Mouse (Mus musculus): ENCODE results near the gene Zbtb40. TPM values are rescaled to one million over a fixed set of nuclear protein-coding genes. Genes with fewer than 3 reads are reported as not detected.
A peak's percentile ranks its signal among the peaks of the same experiment; 100 is the strongest.

The Zbtb40 gene
- polyA plus RNA-seq, 1 experiment from 2014 or later, result 1.3 TPM

DNA sequence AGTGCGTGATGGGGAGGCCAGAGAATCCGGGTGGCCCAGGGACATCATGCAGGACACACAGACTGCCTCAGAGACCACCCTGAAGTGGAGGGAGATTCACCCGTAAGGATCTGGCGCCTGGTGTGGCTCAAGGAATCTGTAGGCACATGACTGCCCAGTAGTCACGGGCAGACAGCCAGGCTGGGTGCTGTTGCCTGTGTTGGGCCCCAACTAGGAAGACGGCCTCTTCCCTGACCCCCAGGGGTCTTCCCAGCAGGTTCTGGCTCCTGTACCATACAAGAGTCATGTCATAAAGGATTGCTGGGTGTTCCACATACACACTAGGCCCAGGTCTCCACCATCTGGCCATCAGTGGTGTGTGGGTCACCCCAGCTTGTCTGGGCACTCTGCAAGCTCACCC lies 94.0 kb downstream of the Zbtb40 start:
- H3K36me3 ChIP-seq (ENCODE audit: insufficient read depth, low read length), result no peaks in the 10 kb centered on the region
- DNase-seq (ENCODE audit: low spot score) (no peak), ATAC-seq (no peak)
- H3K9ac ChIP-seq (replicated peaks; ENCODE audit: low read depth), result no peak overlapping the region
- no peak overlapping the region for H3K27ac ChIP-seq (ENCODE audit: low read length)
- no peaks in the 10 kb centered on the region for H3K9me3 ChIP-seq (ENCODE audit: low read length)
- no peaks in the 10 kb centered on the region for H3K4me1 ChIP-seq (ENCODE audit: insufficient read depth, low read depth, low read length)
- no peak for TF ChIP-seq EP300 (IDR thresholded peaks at IDR 0.05)
- TF ChIP-seq CTCF (IDR thresholded peaks at IDR 0.05), result no peak
- H3K4me2 ChIP-seq (replicated peaks; ENCODE audit: low read depth, low read length), result no peak overlapping the region
- H3K4me3 ChIP-seq (ENCODE audit: low read depth, low read length), result no peak overlapping the region
- H3K27me3 ChIP-seq (replicated peaks; ENCODE audit: insufficient read depth, low read length), result peaks cover 32% of the 10 kb centered on the region
- WGBS, result 59% methylated on average over 6 of the region's 6 CpGs

DNA sequence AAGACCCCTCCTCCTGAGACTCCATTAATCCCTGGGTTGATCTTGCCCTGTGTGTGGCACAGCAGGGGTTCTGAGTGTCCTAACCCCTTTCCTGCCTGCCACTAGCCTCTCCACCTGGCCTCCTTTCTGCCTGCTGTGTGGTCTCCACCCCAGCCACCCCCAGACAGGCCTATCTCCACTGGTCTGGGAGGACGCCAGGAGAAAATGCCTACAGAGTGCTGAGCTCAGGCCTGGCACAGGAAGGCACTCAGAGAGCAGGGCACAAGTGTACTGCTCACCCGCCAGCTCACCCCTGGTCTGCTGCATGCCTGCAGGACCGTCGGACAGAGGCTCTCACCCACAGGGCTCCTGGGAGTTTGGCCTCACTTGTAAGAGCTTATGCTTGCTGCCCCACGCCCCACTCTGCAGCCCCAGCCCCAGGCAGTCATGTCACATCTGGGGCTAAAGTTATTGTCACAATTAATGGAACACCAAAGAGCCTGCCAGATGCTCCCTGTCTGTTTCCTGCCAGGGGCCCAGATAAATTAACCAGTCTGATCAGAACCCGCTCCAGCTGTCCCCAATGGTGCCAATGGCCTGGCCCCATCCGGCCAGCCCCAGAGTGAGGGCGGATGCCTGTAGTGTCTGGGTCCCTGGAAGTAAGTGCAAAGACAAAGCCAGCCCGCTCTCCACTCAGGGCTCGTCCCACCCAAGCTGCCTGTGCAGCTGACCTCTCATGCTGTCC lies 99.2 kb downstream of the Zbtb40 start:
- WGBS, result 36% methylated on average over 10 of the region's 10 CpGs
- Histone ChIP-seq H3K4me2 (replicated peaks; ENCODE audit: low read depth, low read length) (no peak overlapping the region), H3K27me3 (replicated peaks; ENCODE audit: insufficient read depth, low read length) (0 out of 2 replicates have a peak, but pooled peaks cover 3% of the 10 kb centered on the region), H3K9ac (replicated peaks; ENCODE audit: low read depth) (no peak overlapping the region), H3K36me3 (ENCODE audit: insufficient read depth, low read length) (no peaks in the 10 kb centered on the region), H3K9me3 (ENCODE audit: low read length) (no peaks in the 10 kb centered on the region), H3K4me3 (ENCODE audit: low read depth, low read length) (no peak overlapping the region), H3K27ac (ENCODE audit: low read length) (no peak overlapping the region), H3K4me1 (ENCODE audit: insufficient read depth, low read depth, low read length) (no peaks in the 10 kb centered on the region)
- DNase-seq (ENCODE audit: low spot score), result no peak
- ATAC-seq, result no peak; the same call in 1 of the 2 replicates
- TF ChIP-seq EP300 (IDR thresholded peaks at IDR 0.05), result no peak
- TF ChIP-seq CTCF (IDR thresholded peaks at IDR 0.05), result no peak

DNA sequence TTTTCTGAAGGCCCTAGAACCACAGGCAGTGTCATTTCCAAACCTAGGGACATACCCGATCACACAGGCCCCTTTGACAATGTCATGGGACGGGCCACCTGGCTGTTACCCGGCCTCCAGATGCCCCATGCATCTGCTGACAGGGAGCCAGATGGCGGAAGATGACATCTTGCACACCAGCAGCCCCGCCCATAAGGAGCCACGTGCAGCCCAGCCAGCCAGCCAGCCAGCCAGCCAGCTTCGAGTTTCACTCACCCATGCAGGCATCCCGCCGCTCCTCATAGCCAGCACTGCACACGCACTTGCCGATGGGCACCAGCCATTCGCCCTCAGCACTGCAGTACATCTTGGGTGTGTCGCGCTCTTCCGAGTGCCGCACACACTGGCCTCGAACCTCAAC lies 103.2 kb downstream of the Zbtb40 start:
- 0 out of 2 replicates have a peak, but pooled peaks cover 5% of the 10 kb centered on the region for H3K27me3 ChIP-seq (replicated peaks; ENCODE audit: insufficient read depth, low read length)
- H3K4me1 ChIP-seq (ENCODE audit: insufficient read depth, low read depth, low read length), result no peaks in the 10 kb centered on the region
- H3K27ac ChIP-seq (ENCODE audit: low read length), result no peak overlapping the region
- H3K36me3 ChIP-seq (ENCODE audit: insufficient read depth, low read length), result no peaks in the 10 kb centered on the region
- no peaks in the 10 kb centered on the region for H3K9me3 ChIP-seq (ENCODE audit: low read length)
- 61% methylated on average over 17 of the region's 17 CpGs for WGBS
- no peak overlapping the region for H3K9ac ChIP-seq (replicated peaks; ENCODE audit: low read depth)
- H3K4me2 ChIP-seq (replicated peaks; ENCODE audit: low read depth, low read length), result no peak overlapping the region
- ATAC-seq (no peak), DNase-seq (ENCODE audit: low spot score) (no peak)
- H3K4me3 ChIP-seq (ENCODE audit: low read depth, low read length), result no peak overlapping the region
- TF ChIP-seq CTCF (IDR thresholded peaks at IDR 0.05), result no peak
- no peak for TF ChIP-seq EP300 (IDR thresholded peaks at IDR 0.05)

- Histone ChIP-seq H3K9ac (replicated peaks; ENCODE audit: low read depth) (no peak overlapping the region), H3K27me3 (replicated peaks; ENCODE audit: insufficient read depth, low read length) (0 out of 2 replicates have a peak, but pooled peaks cover 5% of the 10 kb centered on the region), H3K9me3 (ENCODE audit: low read length) (no peaks in the 10 kb centered on the region), H3K4me3 (ENCODE audit: low read depth, low read length) (no peak overlapping the region), H3K36me3 (ENCODE audit: insufficient read depth, low read length) (no peaks in the 10 kb centered on the region), H3K27ac (ENCODE audit: low read length) (no peak overlapping the region), H3K4me2 (replicated peaks; ENCODE audit: low read depth, low read length) (no peak overlapping the region), H3K4me1 (ENCODE audit: insufficient read depth, low read depth, low read length) (no peaks in the 10 kb centered on the region)
- ATAC-seq, result no peak
- WGBS, result 77% methylated on average over 11 of the region's 11 CpGs
- DNase-seq (ENCODE audit: low spot score), result no peak
- no peak for TF ChIP-seq CTCF (IDR thresholded peaks at IDR 0.05)
- TF ChIP-seq EP300 (IDR thresholded peaks at IDR 0.05), result no peak
These were observed 103.8 kb downstream of the Zbtb40 start for GRCm38 (mm10) chr4:136944558-136945350.

- H3K27me3 ChIP-seq (replicated peaks; ENCODE audit: insufficient read depth, low read length), result 0 out of 2 replicates have a peak, but pooled peaks cover 5% of the 10 kb centered on the region
- no peak overlapping the region for H3K27ac ChIP-seq (ENCODE audit: low read length)
- no peak overlapping the region for H3K9ac ChIP-seq (replicated peaks; ENCODE audit: low read depth)
- no peaks in the 10 kb centered on the region for H3K36me3 ChIP-seq (ENCODE audit: insufficient read depth, low read length)
- ATAC-seq (no peak), DNase-seq (ENCODE audit: low spot score) (no peak)
- no peak for TF ChIP-seq CTCF (IDR thresholded peaks at IDR 0.05)
- no peak for TF ChIP-seq EP300 (IDR thresholded peaks at IDR 0.05)
- H3K4me1 ChIP-seq (ENCODE audit: insufficient read depth, low read depth, low read length), result no peaks in the 10 kb centered on the region
- no peak overlapping the region for H3K4me2 ChIP-seq (replicated peaks; ENCODE audit: low read depth, low read length)
- no peaks in the 10 kb centered on the region for H3K9me3 ChIP-seq (ENCODE audit: low read length)
- no peak overlapping the region for H3K4me3 ChIP-seq (ENCODE audit: low read depth, low read length)
- WGBS, result 14% methylated on average over 13 of the region's 13 CpGs
These were observed 105.4 kb downstream of the Zbtb40 start for GRCm38 (mm10) chr4:136943175-136943574.

- Histone ChIP-seq H3K27me3 (replicated peaks; ENCODE audit: insufficient read depth, low read length) (0 out of 2 replicates have a peak, but pooled peaks cover 5% of the 10 kb centered on the region), H3K9ac (replicated peaks; ENCODE audit: low read depth) (no peak overlapping the region), H3K4me2 (replicated peaks; ENCODE audit: low read depth, low read length) (no peak overlapping the region), H3K27ac (ENCODE audit: low read length) (no peak overlapping the region), H3K9me3 (ENCODE audit: low read length) (no peaks in the 10 kb centered on the region), H3K36me3 (ENCODE audit: insufficient read depth, low read length) (no peaks in the 10 kb centered on the region), H3K4me3 (ENCODE audit: low read depth, low read length) (no peak overlapping the region), H3K4me1 (ENCODE audit: insufficient read depth, low read depth, low read length) (no peaks in the 10 kb centered on the region)
- peak; percentile 48; the same call in 1 of the 2 replicates for ATAC-seq
- DNase-seq (ENCODE audit: low spot score), result no peak
- 12% methylated on average over 18 of the region's 18 CpGs for WGBS
- TF ChIP-seq CTCF (IDR thresholded peaks at IDR 0.05), result no peak
- TF ChIP-seq EP300 (IDR thresholded peaks at IDR 0.05), result no peak
These were observed 105.8 kb downstream of the Zbtb40 start for GRCm38 (mm10) chr4:136942761-136943160.
